Mouse (Mus musculus) retina, adult 2 months (tissue): ENCODE data around the gene Il16.
A peak's percentile ranks its signal among the peaks of the same experiment; 100 is the strongest.

Experiments
- DNase-seq: peaks from one replicate; pipeline ENCODE4 v3.0.0-alpha.2; 2012; ENCODE audit warnings: low read depth, low spot score

The Il16 gene

GRCm38 (mm10) chr7:83682640-83683274, 62.8 kb downstream of the Il16 start:
- no peak for DNase-seq

GRCm38 (mm10) chr7:83678506-83678905, 67.0 kb downstream of the Il16 start:
- DNase-seq, result no peak

- DNase-seq, result no peak
Observed at GRCm38 (mm10) chr7:83677296-83677695, 68.2 kb downstream of the Il16 start.

GRCm38 (mm10) chr7:83675545-83676254, 69.8 kb downstream of the Il16 start:
- DNase-seq, result no peak

- no peak for DNase-seq
Observed at GRCm38 (mm10) chr7:83671573-83671972, 74.0 kb downstream of the Il16 start.

GRCm38 (mm10) chr7:83668724-83669123, 76.8 kb downstream of the Il16 start:
- DNase-seq, result peak; percentile 11

- no peak for DNase-seq
Observed at GRCm38 (mm10) chr7:83667936-83668645, 77.4 kb downstream of the Il16 start.

GRCm38 (mm10) chr7:83666087-83666595, 79.4 kb downstream of the Il16 start:
- no peak for DNase-seq

- DNase-seq, result no peak
Observed at GRCm38 (mm10) chr7:83662711-83663375, 82.7 kb downstream of the Il16 start.

GRCm38 (mm10) chr7:83661763-83662162, 83.8 kb downstream of the Il16 start:
- no peak for DNase-seq

- DNase-seq, result no peak
Observed at GRCm38 (mm10) chr7:83661031-83661430, 84.5 kb downstream of the Il16 start.

GRCm38 (mm10) chr7:83660273-83660691, 85.2 kb downstream of the Il16 start:
- DNase-seq, result no peak

- no peak for DNase-seq
Observed at GRCm38 (mm10) chr7:83659159-83660065, 86.1 kb downstream of the Il16 start.

GRCm38 (mm10) chr7:83658716-83659115, 86.8 kb downstream of the Il16 start:
- no peak for DNase-seq

- DNase-seq, result no peak
Observed at GRCm38 (mm10) chr7:83654938-83655630, 90.4 kb downstream of the Il16 start.

- DNase-seq, result no peak
Observed at GRCm38 (mm10) chr7:83654196-83654595, 91.3 kb downstream of the Il16 start.

- DNase-seq, result no peak
Observed at GRCm38 (mm10) chr7:83653605-83654051, 91.9 kb downstream of the Il16 start.

GRCm38 (mm10) chr7:83652498-83652897, 93.0 kb downstream of the Il16 start:
- DNase-seq, result no peak

- DNase-seq, result no peak
Observed at GRCm38 (mm10) chr7:83650638-83651037, 94.9 kb downstream of the Il16 start.

- no peak for DNase-seq
Observed at GRCm38 (mm10) chr7:83648807-83649206, 96.7 kb downstream of the Il16 start.
